Mouse (Mus musculus) cerebellum, adult 2 months (tissue): ENCODE measurements around the gene Mutyh. TPM values are rescaled to one million over a fixed set of nuclear protein-coding genes. Genes with fewer than 3 reads are reported as not detected.

Source experiments
- DNase-seq, 2 experiments: peaks; one replicate each; pipeline ENCODE4 v3.0.0; 2021
- H3K27ac ChIP-seq: fragments of 200-500 bp; 2 replicates; pipeline ENCODE4 v1.5.1; 2012; ENCODE audit warnings: low read length, control low read depth, inconsistent platforms; ENCODE audit not compliant: insufficient read depth
- H3K27me3 ChIP-seq: fragments of 200-500 bp; 2 replicates; pipeline ENCODE4 v1.6.1; 2012; ENCODE audit warnings: inconsistent platforms, mild to moderate bottlenecking, low read length, moderate library complexity; ENCODE audit not compliant: control insufficient read depth, insufficient read depth
- H3K4me1 ChIP-seq: fragments of 200-500 bp; 2 replicates; pipeline ENCODE4 v1.6.1; 2011; ENCODE audit warnings: low read length; ENCODE audit not compliant: control insufficient read depth, insufficient read depth
- H3K4me3 ChIP-seq: fragments of 200-500 bp; replicated peaks from 2 replicates; pipeline ENCODE3; 2011; ENCODE audit warnings: mild to moderate bottlenecking, low read depth, low read length, control low read depth; ENCODE audit not compliant: insufficient read depth
- CTCF ChIP-seq: fragments of 200-500 bp; IDR thresholded peaks from 2 replicates; pipeline ENCODE4 v1.5.1; 2011; ENCODE audit warnings: low read depth, mild to moderate bottlenecking, control low read depth, low read length, moderate library complexity, borderline replicate concordance; ENCODE audit not compliant: insufficient read depth
- POLR2A ChIP-seq: fragments of 200-500 bp; IDR thresholded peaks from 2 replicates; pipeline ENCODE4 v1.6.1; 2011; ENCODE audit warnings: low read length, control low read depth, borderline replicate concordance; ENCODE audit not compliant: insufficient read depth
- WGBS: fragments of 180-500 bp; shearing (Covaris S2); methylation state at CpG from one replicate; pipeline ENCODE4 v1.1.7; 2018; 5-methylcytosine and 5-hydroxymethylcytosine counted together
- polyA plus RNA-seq: library from polyadenylated mRNA; depleted of rRNA; stranded (reverse); fragments of >200 nt; gene quantifications from 2 replicates; pipeline ENCODE4 v1.2.3, GENCODE M21; 2012; rRNA removed

Gene Mutyh
- polyA plus RNA-seq = 10.0 and 14.6 TPM in 2 replicates

DNA sequence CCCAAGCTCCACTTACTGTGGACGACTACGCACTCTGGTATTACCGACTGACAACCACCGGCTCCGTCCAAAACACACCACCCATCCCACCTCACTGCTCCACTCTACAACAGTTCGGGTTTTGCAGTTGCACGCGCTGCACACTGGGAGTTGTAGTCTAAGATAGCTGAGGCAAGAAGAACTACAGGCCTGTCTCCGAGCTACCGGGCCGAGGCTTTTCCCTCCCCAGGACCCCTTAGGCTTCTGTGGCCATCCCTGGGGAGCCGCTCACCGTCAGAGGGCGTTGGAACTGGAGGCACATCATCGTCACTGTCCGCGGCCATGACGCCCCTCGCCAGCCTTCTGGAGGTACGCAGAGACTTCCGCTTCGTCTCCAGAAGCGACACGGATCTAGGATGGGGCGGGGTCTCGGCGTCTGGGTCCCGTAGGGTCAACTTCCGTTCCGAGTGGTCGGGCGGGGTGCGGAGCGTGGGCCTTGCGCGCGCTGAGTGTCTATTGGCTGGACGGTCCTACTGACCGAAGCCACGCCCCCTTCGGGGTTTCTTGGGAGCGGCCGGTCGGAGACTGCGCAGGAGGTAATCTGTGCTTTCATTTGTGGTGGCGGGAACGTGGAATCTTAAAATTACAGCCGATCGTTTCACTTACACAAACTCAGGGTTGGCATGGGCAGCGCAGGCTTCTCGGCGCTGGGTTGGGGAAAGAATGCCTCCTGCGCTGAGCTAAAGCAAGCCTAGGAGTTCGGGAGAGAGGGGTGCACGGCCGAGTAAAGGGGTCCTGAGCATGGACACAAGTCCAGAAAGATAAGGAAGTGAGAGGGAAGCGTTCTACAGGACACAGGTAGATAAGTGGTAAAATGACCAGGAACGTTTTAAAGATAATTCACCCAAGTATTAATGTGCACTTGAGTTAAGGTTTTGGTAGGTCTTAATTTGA is at the start of gene Mutyh, which contains the start of gene Toe1:
Gene Mutyh, plus strand, starts transcription at position 527 of the 933 bp plus-strand sequence.
Gene Toe1, minus strand, starts transcription at position 444 of the 933 bp plus-strand sequence.
- Histone ChIP-seq H3K27ac (peak within 1 kb of the TSS; percentile 86), H3K4me3 (peak within 1 kb of the TSS; percentile 94), H3K4me1 (peaks cover 3% of the 10 kb centered on the region), H3K27me3 (no peaks in the 10 kb centered on the region)
- no peak for TF ChIP-seq CTCF
- peak; percentile 82 for TF ChIP-seq POLR2A
- DNase-seq = peak; percentile 90 to 95
- WGBS = under 1% methylated on average over 58 of the region's 58 CpGs

DNA sequence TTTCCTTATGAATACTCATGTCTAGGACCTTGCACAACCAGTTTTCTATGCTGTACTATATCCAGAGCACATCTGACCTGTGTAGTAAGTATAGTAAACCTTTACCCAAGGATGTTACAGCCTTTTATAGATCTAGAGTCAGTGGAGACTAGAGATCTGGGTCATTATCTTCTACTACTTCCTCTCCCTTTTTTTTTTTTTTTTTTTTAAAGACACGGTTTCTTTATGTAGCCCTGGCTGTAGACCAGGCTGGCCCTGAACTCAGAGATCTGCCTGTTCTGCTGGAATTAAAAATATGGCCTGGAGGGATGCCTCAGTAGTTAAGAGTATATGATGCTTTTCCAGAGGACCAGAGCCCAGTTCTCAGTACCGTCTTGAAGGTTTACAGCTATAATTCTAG is 45.6 kb upstream of the Mutyh start:
- no peaks in the 10 kb centered on the region for H3K4me1 ChIP-seq

DNA sequence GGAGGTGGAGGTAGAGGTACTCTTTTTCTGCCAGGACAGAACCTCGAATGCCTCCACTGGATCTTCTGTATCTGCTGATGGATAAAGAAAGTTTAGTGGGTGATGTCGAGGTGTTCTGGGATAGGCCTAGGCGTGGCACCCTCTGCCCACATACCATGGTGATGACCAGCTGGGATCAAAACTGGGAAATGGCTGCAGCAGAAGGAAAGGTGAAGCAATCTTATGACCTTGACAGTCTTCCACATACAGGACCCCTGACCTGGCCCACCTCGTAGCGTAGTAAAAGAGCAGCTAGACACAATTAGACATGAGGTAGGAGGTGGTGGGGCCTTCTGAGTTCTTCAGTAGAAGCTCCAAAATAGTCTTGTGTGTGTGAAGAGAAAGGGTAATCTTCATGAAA is 43.5 kb upstream of the Mutyh start:
- TF ChIP-seq POLR2A (no peak), CTCF (no peak)
- no peaks in the 10 kb centered on the region for H3K27me3 ChIP-seq
- no peak overlapping the region for H3K4me3 ChIP-seq
- no peak for DNase-seq
- 89% methylated on average over 5 of the region's 5 CpGs for WGBS
- no peaks in the 10 kb centered on the region for H3K4me1 ChIP-seq
- no peak overlapping the region for H3K27ac ChIP-seq

More for the DNA sequence above, 45.6 kb upstream of the Mutyh start:
- Histone ChIP-seq H3K27ac (no peak overlapping the region), H3K4me3 (no peak overlapping the region), H3K27me3 (no peaks in the 10 kb centered on the region)
- TF ChIP-seq CTCF (no peak), POLR2A (no peak)
- 82% methylated on average over 2 of the region's 2 CpGs for WGBS
- DNase-seq = no peak

DNA sequence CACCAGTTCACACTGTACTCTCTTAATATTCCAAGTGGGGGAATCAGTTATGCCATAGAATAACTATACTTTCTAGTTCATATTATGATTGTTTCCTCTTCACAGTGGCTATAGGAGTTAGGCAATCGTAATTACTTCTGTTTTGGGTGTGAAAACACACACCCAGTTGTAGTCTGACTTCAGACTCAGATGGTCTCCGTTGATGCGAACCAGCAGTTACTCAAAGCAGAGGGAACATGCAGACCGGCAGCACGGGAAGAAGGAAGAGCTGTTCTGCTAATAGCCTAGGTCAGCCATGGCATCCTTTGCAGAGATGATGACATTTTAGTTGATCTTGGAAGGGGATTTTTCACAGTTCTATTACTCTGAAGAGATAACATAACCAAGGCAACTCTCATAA is 39.0 kb upstream of the Mutyh start:
- WGBS = 88% methylated on average over 5 of the region's 5 CpGs
- H3K27ac ChIP-seq = no peak overlapping the region
- no peak for DNase-seq
- no peaks in the 10 kb centered on the region for H3K4me1 ChIP-seq
- H3K4me3 ChIP-seq = no peak overlapping the region
- TF ChIP-seq POLR2A = no peak
- TF ChIP-seq CTCF = no peak
- no peaks in the 10 kb centered on the region for H3K27me3 ChIP-seq

GRCm38 (mm10) chr4:116769060-116769459 is 38.5 kb upstream of the Mutyh start:
- Histone ChIP-seq H3K27me3 (no peaks in the 10 kb centered on the region), H3K4me3 (no peak overlapping the region), H3K27ac (no peak overlapping the region), H3K4me1 (no peaks in the 10 kb centered on the region)
- no peak for DNase-seq
- TF ChIP-seq POLR2A = no peak
- TF ChIP-seq CTCF = no peak

GRCm38 (mm10) chr4:116776391-116776790 is 31.1 kb upstream of the Mutyh start:
- WGBS = 87% methylated on average over 5 of the region's 5 CpGs

GRCm38 (mm10) chr4:116777079-116777478 is 30.4 kb upstream of the Mutyh start:
- H3K4me3 ChIP-seq = no peak overlapping the region
- H3K27ac ChIP-seq = no peak overlapping the region
- H3K4me1 ChIP-seq = no peaks in the 10 kb centered on the region
- TF ChIP-seq POLR2A = no peak
- no peak for DNase-seq
- no peaks in the 10 kb centered on the region for H3K27me3 ChIP-seq
- WGBS = 94% methylated on average over 3 of the region's 3 CpGs

More at GRCm38 (mm10) chr4:116776391-116776790, 31.1 kb upstream of the Mutyh start:
- Histone ChIP-seq H3K27ac (no peak overlapping the region), H3K27me3 (no peaks in the 10 kb centered on the region), H3K4me1 (no peaks in the 10 kb centered on the region), H3K4me3 (no peak overlapping the region)
- DNase-seq = no peak
- TF ChIP-seq CTCF (no peak), POLR2A (no peak)

- H3K27ac ChIP-seq = no peak overlapping the region
- WGBS = 82% methylated on average over 2 of the region's 2 CpGs
- TF ChIP-seq CTCF (no peak), POLR2A (no peak)
- H3K4me1 ChIP-seq = no peaks in the 10 kb centered on the region
- H3K4me3 ChIP-seq = no peak overlapping the region
- no peaks in the 10 kb centered on the region; the same call in 1 of the 2 replicates for H3K27me3 ChIP-seq
- no peak for DNase-seq
Observed at GRCm38 (mm10) chr4:116780541-116780940, 27.0 kb upstream of the Mutyh start.
